Mouse (Mus musculus) lung, postnatal 36 days (tissue): ENCODE results near the gene Bicra.
A peak's percentile ranks its signal among the peaks of the same experiment; 100 is the strongest.

ENCODE experiments used
- DNase-seq: peaks from one replicate; pipeline ENCODE4 v3.0.0; 2022; ENCODE audit warnings: mixed read lengths

Gene Bicra

GRCm38 (mm10) chr7:16013722-16014275, 33.9 kb downstream of the Bicra start:
- no peak for DNase-seq

GRCm38 (mm10) chr7:16012576-16013263, 35.0 kb downstream of the Bicra start:
- peak; percentile 51 for DNase-seq

- DNase-seq: no peak
Observed at GRCm38 (mm10) chr7:16011418-16012085, 36.2 kb downstream of the Bicra start.

- no peak for DNase-seq
Observed at GRCm38 (mm10) chr7:16010649-16011048, 37.1 kb downstream of the Bicra start.

- DNase-seq: no peak
Observed at GRCm38 (mm10) chr7:16009636-16010035, 38.1 kb downstream of the Bicra start.

- peak; percentile 37 for DNase-seq
Observed at GRCm38 (mm10) chr7:16005020-16005419, 42.7 kb downstream of the Bicra start.

GRCm38 (mm10) chr7:16004177-16004856, 43.4 kb downstream of the Bicra start:
- DNase-seq: peak; percentile 52

GRCm38 (mm10) chr7:16003032-16003431, 44.7 kb downstream of the Bicra start:
- DNase-seq: no peak

GRCm38 (mm10) chr7:16002171-16002570, 45.5 kb downstream of the Bicra start:
- DNase-seq: peak; percentile 72

GRCm38 (mm10) chr7:16001691-16002090, 46.0 kb downstream of the Bicra start:
- DNase-seq: no peak

- DNase-seq: no peak
Observed at GRCm38 (mm10) chr7:15993789-15994188, 53.9 kb downstream of the Bicra start.

- DNase-seq: no peak
Observed at GRCm38 (mm10) chr7:15993152-15993551, 54.6 kb downstream of the Bicra start.

GRCm38 (mm10) chr7:15991764-15992163, 56.0 kb downstream of the Bicra start:
- no peak for DNase-seq

- no peak for DNase-seq
Observed at GRCm38 (mm10) chr7:15987661-15988356, 59.9 kb downstream of the Bicra start.

GRCm38 (mm10) chr7:15982729-15983407, 64.9 kb downstream of the Bicra start:
- peak; percentile 67 for DNase-seq

GRCm38 (mm10) chr7:15981538-15981937, 66.2 kb downstream of the Bicra start:
- DNase-seq: no peak

- DNase-seq: peak; percentile 89
Observed at GRCm38 (mm10) chr7:15980246-15980645, 67.5 kb downstream of the Bicra start.

- DNase-seq: peak; percentile 61
Observed at GRCm38 (mm10) chr7:15975904-15976303, 71.8 kb downstream of the Bicra start.

GRCm38 (mm10) chr7:15975451-15975850, 72.3 kb downstream of the Bicra start:
- DNase-seq: no peak

GRCm38 (mm10) chr7:15974712-15975111, 73.0 kb downstream of the Bicra start:
- peak; percentile 78 for DNase-seq

- no peak for DNase-seq
Observed at GRCm38 (mm10) chr7:15972247-15972646, 75.5 kb downstream of the Bicra start.

GRCm38 (mm10) chr7:15969674-15970073, 78.0 kb downstream of the Bicra start:
- no peak for DNase-seq
